Mouse (Mus musculus) heart, adult 2 months (tissue): Measurements from ENCODE around the gene Cacnb3.

ENCODE experiments used
- CTCF ChIP-seq: fragments of 200-600 bp; IDR thresholded peaks from 2 replicates; pipeline ENCODE4 v1.8.1; 2022; ENCODE audit warnings: antibody characterized with exemption, mild to moderate bottlenecking, moderate library complexity
- POLR2A ChIP-seq: fragments of 200-500 bp; IDR thresholded peaks from 2 replicates; pipeline ENCODE4 v1.6.1; 2011; ENCODE audit warnings: mild to moderate bottlenecking, low read depth, low read length, control low read depth; ENCODE audit not compliant: insufficient read depth

DNA sequence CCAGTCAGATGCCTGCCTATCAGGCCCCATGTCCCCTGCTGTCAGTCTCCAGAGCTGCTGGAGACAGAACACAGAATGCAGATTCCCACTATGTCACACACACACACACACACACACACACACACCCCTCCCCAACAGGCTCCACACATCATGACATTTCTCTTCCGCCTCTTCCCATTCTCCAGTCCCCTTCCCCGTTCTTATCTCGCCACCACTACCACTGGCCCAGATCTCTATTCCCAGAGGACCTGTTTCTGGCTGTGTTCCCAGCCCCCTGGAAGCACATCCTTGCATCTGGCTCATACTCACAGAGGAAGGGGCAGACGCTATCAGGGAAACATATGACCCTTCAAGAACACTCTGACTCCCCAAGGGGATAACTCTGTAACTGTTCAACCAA is 23.1 kb upstream of the Cacnb3 start:
- TF ChIP-seq POLR2A (peak; percentile 68), CTCF (no peak)
